Mouse (Mus musculus): ENCODE results near the gene Ccl7.

- no peak for TF ChIP-seq CTCF (IDR thresholded peaks at IDR 0.05; ENCODE audit: low read depth)
- TF ChIP-seq EP300 (IDR thresholded peaks at IDR 0.05; ENCODE audit: low read depth), result no peak
These were observed 8.3 kb downstream of the Ccl7 start for GRCm38 (mm10) chr11:82053849-82054248.

Measured in heart, postnatal 0 days (tissue).